Mouse (Mus musculus) hindbrain, embryonic 16.5 days (tissue): Measurements from ENCODE around the gene Sptbn4. TPM values are rescaled to one million over a fixed set of nuclear protein-coding genes. Genes with fewer than 3 reads are reported as not detected.
A peak's percentile ranks its signal among the peaks of the same experiment; 100 is the strongest.

Experiments used
- ATAC-seq: fragments of 200-750 bp; cut with Nextera tagmentation; 2 replicates; pipeline ENCODE4 v1.8.0; 2017; ENCODE audit warnings: moderate TSS enrichment, moderate library complexity
- H3K27ac ChIP-seq: fragments of 300-500 bp; sonication (generic); 2 replicates; pipeline ENCODE4 v1.5.1; 2014; ENCODE audit warnings: low read depth, mild to moderate bottlenecking, control low read depth, low read length, moderate library complexity
- H3K27me3 ChIP-seq: fragments of 300-500 bp; sonication (generic); replicated peaks from 2 replicates; pipeline ENCODE4 v1.6.1; 2014; ENCODE audit warnings: low read length; ENCODE audit not compliant: control insufficient read depth, insufficient read depth
- H3K36me3 ChIP-seq: fragments of 300-500 bp; sonication (generic); 2 replicates; pipeline ENCODE4 v1.6.1; 2014; ENCODE audit warnings: mild to moderate bottlenecking, low read length, moderate library complexity, mixed read lengths; ENCODE audit not compliant: control insufficient read depth, insufficient read depth
- H3K4me1 ChIP-seq: fragments of 300-500 bp; sonication (generic); 2 replicates; pipeline ENCODE4 v1.6.1; 2014; ENCODE audit warnings: low read depth, low read length; ENCODE audit not compliant: control insufficient read depth, insufficient read depth
- H3K4me2 ChIP-seq: fragments of 300-500 bp; sonication (generic); 2 replicates; pipeline ENCODE4 v1.6.1; 2014; ENCODE audit warnings: mild to moderate bottlenecking, low read length, control low read depth, moderate library complexity
- H3K4me3 ChIP-seq: fragments of 300-500 bp; sonication (generic); 2 replicates; pipeline ENCODE4 v1.5.1; 2014; ENCODE audit warnings: mild to moderate bottlenecking, low read length, control low read depth, moderate library complexity
- H3K9ac ChIP-seq: fragments of 300-500 bp; sonication (generic); 2 replicates; pipeline ENCODE4 v1.6.1; 2014; ENCODE audit warnings: low read depth, mild to moderate bottlenecking, control low read depth, low read length, moderate library complexity
- H3K9me3 ChIP-seq: fragments of 300-500 bp; sonication (generic); 2 replicates; pipeline ENCODE4 v1.6.1; 2014; ENCODE audit warnings: mild to moderate bottlenecking, low read length, moderate library complexity; ENCODE audit not compliant: control insufficient read depth
- WGBS: fragments of 180-500 bp; shearing (Covaris S2); extraction: QIAGEN DNeasy Blood & Tissue Kit; methylation state at CpG from one replicate; pipeline ENCODE4 v1.1.7; 2014; 5-methylcytosine and 5-hydroxymethylcytosine counted together
- polyA plus RNA-seq: library from polyadenylated mRNA; unstranded; fragments of >200 nt; fragmentation: Nextera tagmentation; extraction: Ambion mirVana; gene quantifications from 2 replicates; pipeline ENCODE4 v1.2.1, GENCODE M21; 2015

Gene Sptbn4
- polyA plus RNA-seq, 1 experiment from 2014 or later, result 3.1 TPM

DNA sequence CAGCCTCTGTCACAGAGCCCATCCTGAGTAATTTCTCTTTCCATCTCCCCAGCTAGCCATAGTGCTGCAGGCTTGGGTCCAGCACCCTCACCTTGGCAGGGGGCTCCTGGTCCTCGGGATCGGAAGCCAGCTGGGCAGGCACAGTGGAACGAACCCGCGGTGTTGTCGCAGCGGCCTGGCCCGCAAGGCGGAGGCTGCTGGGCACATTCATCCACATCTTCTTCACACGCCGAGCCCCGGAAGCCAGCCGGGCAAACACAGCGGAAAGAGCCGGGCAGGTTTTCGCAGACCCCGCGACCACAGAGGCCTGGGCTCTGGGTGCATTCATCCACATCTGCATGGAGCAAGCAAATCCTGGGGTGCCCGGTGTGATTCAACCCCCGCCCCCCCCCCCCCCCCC is 122.6 kb downstream of the Sptbn4 start:
- peaks cover 44% of the 10 kb centered on the region for H3K27me3 ChIP-seq
- H3K4me3 ChIP-seq, result no peak overlapping the region
- H3K4me1 ChIP-seq, result peaks cover 13% of the 10 kb centered on the region
- H3K36me3 ChIP-seq, result no peaks in the 10 kb centered on the region
- H3K4me2 ChIP-seq, result no peak overlapping the region
- H3K27ac ChIP-seq, result no peak overlapping the region
- no peak overlapping the region; the same call in 1 of the 2 replicates for H3K9ac ChIP-seq
- 49% methylated on average over 18 of the region's 20 CpGs for WGBS
- no peaks in the 10 kb centered on the region for H3K9me3 ChIP-seq
- ATAC-seq, result no peak

DNA sequence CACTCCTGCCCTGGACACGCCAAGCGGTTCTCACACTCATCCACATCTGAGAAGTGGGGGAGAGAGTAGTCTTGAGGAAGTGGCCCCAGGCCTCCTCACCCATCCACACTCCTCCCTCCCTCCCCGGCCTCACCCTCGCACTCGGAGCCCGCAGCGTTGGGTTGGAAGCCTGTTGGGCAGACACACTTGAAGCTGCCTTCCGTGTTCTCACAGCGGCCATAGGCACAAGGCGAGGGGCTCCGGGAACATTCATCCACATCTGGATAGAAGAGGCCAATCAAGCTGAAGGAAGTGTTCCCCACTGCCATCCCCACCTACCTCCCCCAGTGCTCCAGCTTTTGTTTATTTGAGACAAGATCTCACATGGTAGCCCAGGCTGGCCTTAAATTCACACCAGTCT is 123.3 kb downstream of the Sptbn4 start:
- Histone ChIP-seq H3K36me3 (no peaks in the 10 kb centered on the region), H3K4me2 (no peak overlapping the region), H3K27ac (no peak overlapping the region), H3K9ac (no peak overlapping the region), H3K4me3 (no peak overlapping the region), H3K27me3 (peaks cover 40% of the 10 kb centered on the region), H3K9me3 (no peaks in the 10 kb centered on the region), H3K4me1 (peaks cover 10% of the 10 kb centered on the region)
- WGBS, result 98% methylated on average over 11 of the region's 11 CpGs
- no peak for ATAC-seq

DNA sequence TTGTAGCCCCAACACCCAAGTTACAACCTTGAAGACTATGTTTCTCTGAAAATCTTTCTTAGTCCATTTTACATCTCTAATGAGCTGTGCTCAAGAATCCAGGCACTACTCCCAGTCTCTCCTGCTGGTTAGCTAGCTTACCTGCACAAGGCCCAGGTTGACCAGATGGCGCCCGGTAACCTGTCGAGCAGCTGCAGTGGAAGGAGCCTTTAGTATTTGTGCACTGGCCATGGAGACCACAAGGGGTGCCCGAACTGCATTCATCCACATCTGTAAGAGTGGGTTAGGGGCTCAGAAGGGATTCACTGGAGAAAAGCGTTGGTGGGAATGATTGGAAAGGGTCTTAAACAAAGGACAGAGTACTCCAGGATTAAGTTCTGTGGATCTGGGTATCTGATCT is 124.5 kb downstream of the Sptbn4 start:
- Histone ChIP-seq H3K9ac (no peak overlapping the region), H3K4me3 (no peak overlapping the region), H3K4me2 (no peak overlapping the region), H3K27ac (no peak overlapping the region), H3K27me3 (peaks cover 28% of the 10 kb centered on the region), H3K9me3 (no peaks in the 10 kb centered on the region), H3K36me3 (no peaks in the 10 kb centered on the region), H3K4me1 (peaks cover 10% of the 10 kb centered on the region)
- ATAC-seq, result no peak
- 89% methylated on average over 5 of the region's 5 CpGs for WGBS

DNA sequence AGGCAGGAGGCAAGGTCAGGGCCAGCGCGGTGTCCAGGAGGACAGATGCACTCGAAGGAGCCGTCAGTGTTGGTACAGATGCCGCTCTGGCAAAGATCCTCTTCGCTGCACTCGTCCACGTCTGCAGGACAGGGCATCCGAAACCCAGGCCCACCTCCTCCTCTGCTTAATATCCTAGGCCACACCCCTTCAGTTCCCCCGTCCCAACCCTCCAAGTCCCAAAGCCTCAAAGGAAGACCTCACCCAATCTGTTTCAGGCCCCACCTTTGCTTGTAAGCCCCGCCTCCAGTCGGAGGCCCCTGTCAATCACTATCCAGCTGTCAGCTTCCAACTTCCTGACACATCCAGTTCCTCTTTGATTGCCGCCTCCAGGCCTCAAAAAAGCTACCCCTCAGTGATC is 125.2 kb downstream of the Sptbn4 start:
- H3K4me1 ChIP-seq, result peaks cover 10% of the 10 kb centered on the region
- H3K27me3 ChIP-seq, result peaks cover 21% of the 10 kb centered on the region
- 26% methylated on average over 13 of the region's 13 CpGs for WGBS
- H3K9me3 ChIP-seq, result no peaks in the 10 kb centered on the region
- H3K9ac ChIP-seq, result no peak overlapping the region
- no peaks in the 10 kb centered on the region for H3K36me3 ChIP-seq
- ATAC-seq, result no peak
- H3K27ac ChIP-seq, result no peak overlapping the region
- H3K4me3 ChIP-seq, result no peak overlapping the region
- no peak overlapping the region for H3K4me2 ChIP-seq

DNA sequence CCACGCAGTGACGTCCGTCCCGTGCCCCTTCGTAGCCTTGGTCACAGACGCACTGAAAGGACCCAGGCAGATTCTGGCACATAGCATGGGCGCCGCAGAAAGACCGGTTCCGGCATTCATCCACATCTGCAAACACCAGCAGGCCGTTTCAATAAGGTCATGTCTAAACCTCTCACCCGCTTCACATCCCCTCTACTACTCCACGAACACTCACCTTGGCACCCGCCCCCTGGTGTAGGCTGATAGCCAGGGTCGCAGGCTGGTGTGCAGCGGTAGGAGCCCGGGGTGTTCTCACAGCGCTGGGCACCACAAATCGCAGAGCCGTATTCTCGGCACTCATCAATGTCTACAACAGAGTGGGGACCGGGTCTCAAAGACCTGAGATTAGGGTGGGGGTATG is 128.1 kb downstream of the Sptbn4 start:
- no peak for ATAC-seq
- 92% methylated on average over 22 of the region's 22 CpGs for WGBS
- no peak overlapping the region for H3K4me3 ChIP-seq
- no peak overlapping the region for H3K27ac ChIP-seq
- H3K9me3 ChIP-seq, result no peaks in the 10 kb centered on the region
- H3K4me2 ChIP-seq, result no peak overlapping the region
- H3K4me1 ChIP-seq, result no peaks in the 10 kb centered on the region
- no peak overlapping the region for H3K9ac ChIP-seq
- H3K27me3 ChIP-seq, result no peaks in the 10 kb centered on the region
- 0 out of 2 replicates have a peak, but pooled peaks cover under 1% of the 10 kb centered on the region for H3K36me3 ChIP-seq

DNA sequence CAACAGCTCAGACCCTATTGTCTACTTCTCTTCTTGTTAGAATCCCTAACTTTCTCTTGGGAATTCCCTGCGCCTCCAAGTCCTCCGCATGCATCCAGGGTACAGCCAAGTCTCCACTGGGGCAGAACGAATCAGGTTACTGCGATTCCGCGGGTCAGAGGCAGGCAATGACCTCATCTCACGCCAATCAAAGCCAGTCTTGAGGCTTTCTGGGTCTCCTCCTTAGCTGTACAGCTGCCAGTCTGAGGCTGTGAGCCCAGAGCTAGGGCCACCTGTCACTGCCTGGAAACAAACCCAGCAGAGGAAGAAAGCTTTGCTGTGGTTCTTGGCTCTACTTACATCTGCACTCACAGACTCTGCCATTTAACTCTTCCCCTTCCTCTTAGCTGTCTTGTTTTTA is 131.5 kb downstream of the Sptbn4 start:
- no peaks in the 10 kb centered on the region for H3K4me1 ChIP-seq
- no peak overlapping the region for H3K4me3 ChIP-seq
- peaks cover 2% of the 10 kb centered on the region; the same call in 1 of the 2 replicates for H3K27me3 ChIP-seq
- H3K27ac ChIP-seq, result no peak overlapping the region
- no peak overlapping the region for H3K4me2 ChIP-seq
- peak; percentile 84 for ATAC-seq
- no peak overlapping the region for H3K9ac ChIP-seq
- 18% methylated on average over 7 of the region's 7 CpGs for WGBS
- peaks cover 11% of the 10 kb centered on the region; the same call in 1 of the 2 replicates for H3K9me3 ChIP-seq
- peaks cover 8% of the 10 kb centered on the region; the same call in 1 of the 2 replicates for H3K36me3 ChIP-seq

DNA sequence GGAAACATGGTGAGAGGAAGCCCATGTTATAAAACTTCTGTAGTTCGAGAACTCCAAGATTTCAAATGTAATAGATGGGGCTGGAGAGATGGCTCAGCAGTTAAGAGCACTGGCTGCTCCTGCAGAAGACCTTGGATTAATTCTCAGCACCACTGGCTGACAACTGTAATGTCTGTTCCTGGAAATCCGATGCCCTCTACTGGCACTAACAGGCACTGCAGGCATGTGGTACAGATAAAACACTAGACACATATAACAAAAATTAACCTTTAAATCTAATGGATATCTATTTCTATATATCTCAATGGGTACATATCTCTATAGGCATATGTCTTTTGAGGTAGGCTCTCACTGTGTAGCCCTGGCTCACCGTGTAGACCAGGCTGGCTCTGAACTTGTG is 133.1 kb downstream of the Sptbn4 start:
- WGBS, result 96% methylated on average over 3 of the region's 3 CpGs
- no peak overlapping the region for H3K9ac ChIP-seq
- H3K27me3 ChIP-seq, result peaks cover 3% of the 10 kb centered on the region; the same call in 1 of the 2 replicates
- ATAC-seq, result no peak
- peaks cover 11% of the 10 kb centered on the region; the same call in 1 of the 2 replicates for H3K9me3 ChIP-seq
- no peak overlapping the region for H3K4me2 ChIP-seq
- H3K36me3 ChIP-seq, result peaks cover 8% of the 10 kb centered on the region; the same call in 1 of the 2 replicates
- peaks cover 5% of the 10 kb centered on the region for H3K4me1 ChIP-seq
- no peak overlapping the region for H3K4me3 ChIP-seq
- H3K27ac ChIP-seq, result no peak overlapping the region

DNA sequence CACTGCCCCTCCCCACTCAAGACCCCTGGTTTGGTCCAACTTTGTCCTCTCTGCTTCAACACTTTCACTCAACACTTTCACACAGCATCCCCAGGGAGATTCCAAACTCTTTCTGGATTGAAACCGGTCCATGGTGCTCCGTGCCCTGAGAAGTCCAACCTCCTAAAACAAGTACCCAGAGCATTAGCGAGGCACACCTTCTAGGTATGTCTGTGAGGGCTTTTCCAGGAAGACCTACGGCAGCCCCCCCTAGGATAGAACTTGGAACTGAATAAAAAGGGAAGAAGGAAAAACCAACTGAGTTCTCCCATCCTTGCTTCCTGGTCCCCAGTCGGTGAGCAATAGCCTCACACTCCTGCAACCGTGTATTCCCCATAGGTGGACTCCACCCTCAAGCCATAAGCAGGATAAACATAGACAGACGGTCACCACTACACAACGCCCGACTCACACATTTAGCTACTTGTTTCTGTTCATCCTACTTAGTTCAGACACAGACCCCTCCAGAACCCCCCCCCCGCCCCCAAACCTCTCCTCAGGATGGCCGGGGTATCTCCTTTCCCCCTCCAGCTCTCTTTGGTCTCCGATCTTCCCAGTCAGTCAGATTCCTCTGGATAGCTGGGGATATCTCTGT is 135.7 kb downstream of the Sptbn4 start:
- Histone ChIP-seq H3K36me3 (peaks cover 8% of the 10 kb centered on the region; the same call in 1 of the 2 replicates), H3K4me3 (no peak overlapping the region), H3K4me1 (peaks cover 9% of the 10 kb centered on the region), H3K27me3 (peaks cover 3% of the 10 kb centered on the region; the same call in 1 of the 2 replicates), H3K27ac (no peak overlapping the region), H3K4me2 (no peak overlapping the region), H3K9me3 (peaks cover 11% of the 10 kb centered on the region; the same call in 1 of the 2 replicates), H3K9ac (no peak overlapping the region)
- WGBS, result 94% methylated on average over 12 of the region's 12 CpGs
- no peak for ATAC-seq

DNA sequence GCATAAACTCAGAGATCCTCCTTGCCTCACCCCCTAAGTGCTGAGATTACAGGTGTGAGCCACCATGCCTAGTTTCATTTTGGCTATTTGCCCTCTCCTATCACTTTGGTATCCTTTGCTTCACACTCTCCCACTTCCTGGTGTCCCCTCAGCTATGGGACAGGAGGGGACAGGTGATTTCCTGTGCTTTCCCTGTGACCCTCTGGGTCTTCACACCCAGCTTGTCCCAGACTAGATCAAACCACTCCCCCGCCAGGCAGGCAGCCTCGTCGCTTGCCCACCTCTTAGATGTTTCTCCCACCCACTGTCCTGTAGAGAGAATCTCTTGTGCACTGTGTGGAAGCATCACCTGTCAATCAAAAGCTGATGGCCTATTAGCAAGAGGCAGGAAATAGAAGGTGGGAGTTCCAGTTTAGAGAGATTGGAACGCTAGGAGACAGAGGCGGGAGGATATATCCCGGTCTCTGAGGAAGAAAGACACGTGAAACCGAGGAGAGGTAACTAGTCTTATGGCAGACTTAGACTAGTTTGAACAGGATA is 136.4 kb downstream of the Sptbn4 start:
- peaks cover 8% of the 10 kb centered on the region; the same call in 1 of the 2 replicates for H3K36me3 ChIP-seq
- no peak overlapping the region for H3K27ac ChIP-seq
- 52% methylated on average over 8 of the region's 8 CpGs for WGBS
- ATAC-seq, result no peak
- no peak overlapping the region; the same call in 1 of the 2 replicates for H3K4me2 ChIP-seq
- H3K9me3 ChIP-seq, result peaks cover 11% of the 10 kb centered on the region; the same call in 1 of the 2 replicates
- no peak overlapping the region for H3K4me3 ChIP-seq
- H3K4me1 ChIP-seq, result peaks cover 9% of the 10 kb centered on the region
- H3K27me3 ChIP-seq, result peaks cover 3% of the 10 kb centered on the region; the same call in 1 of the 2 replicates
- no peak overlapping the region for H3K9ac ChIP-seq
